Mouse (Mus musculus): ENCODE data around the gene Mpi. TPM values are rescaled to one million over a fixed set of nuclear protein-coding genes. Genes with fewer than 3 reads are reported as not detected.
A peak's percentile ranks its signal among the peaks of the same experiment; 100 is the strongest.

Gene Mpi
- polyA plus RNA-seq, 1 experiment from 2014 or later, result 34.5 TPM

DNA sequence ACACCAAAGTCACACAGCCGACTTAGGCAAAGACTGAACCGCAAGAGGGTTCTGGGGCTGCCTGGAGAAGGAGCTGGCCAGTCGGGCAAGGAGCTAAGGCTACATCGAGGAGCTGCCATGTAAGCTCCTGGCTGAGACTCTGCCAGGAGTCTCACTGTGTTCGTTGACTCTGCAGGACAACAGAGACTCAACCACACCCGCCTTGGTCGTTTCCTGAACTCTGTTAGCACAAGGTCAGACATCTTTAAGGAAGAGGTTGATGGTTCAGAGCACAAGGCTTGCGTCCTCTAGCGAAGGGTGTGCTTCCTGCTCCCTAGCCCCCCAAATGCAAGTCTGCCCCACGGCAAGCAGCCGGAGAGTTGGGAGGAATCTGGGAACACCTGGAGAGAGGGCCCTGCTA lies 4.7 kb downstream of the Mpi start:
- WGBS, result 89% methylated on average over 11 of the region's 11 CpGs
- ATAC-seq (replicated peaks; ENCODE audit: low FRiP score, low read depth), result no peak
- Histone ChIP-seq H3K27me3 (ENCODE audit: insufficient read depth, low read length) (no peaks in the 10 kb centered on the region), H3K36me3 (ENCODE audit: insufficient read depth, low read length) (peaks cover 47% of the 10 kb centered on the region), H3K4me3 (replicated peaks; ENCODE audit: low read depth, low read length) (no peak overlapping the region), H3K4me2 (ENCODE audit: low read length) (no peak overlapping the region), H3K9ac (ENCODE audit: low read depth, low read length) (no peak overlapping the region), H3K4me1 (replicated peaks; ENCODE audit: insufficient read depth, low read length) (peaks cover 7% of the 10 kb centered on the region; the same call in 1 of the 2 replicates), H3K27ac (no peak overlapping the region), H3K9me3 (replicated peaks; ENCODE audit: low read length) (no peaks in the 10 kb centered on the region)
- no peak for TF ChIP-seq CTCF (IDR thresholded peaks at IDR 0.05; ENCODE audit: low read depth)
- no peak for DNase-seq (ENCODE audit: low spot score)

DNA sequence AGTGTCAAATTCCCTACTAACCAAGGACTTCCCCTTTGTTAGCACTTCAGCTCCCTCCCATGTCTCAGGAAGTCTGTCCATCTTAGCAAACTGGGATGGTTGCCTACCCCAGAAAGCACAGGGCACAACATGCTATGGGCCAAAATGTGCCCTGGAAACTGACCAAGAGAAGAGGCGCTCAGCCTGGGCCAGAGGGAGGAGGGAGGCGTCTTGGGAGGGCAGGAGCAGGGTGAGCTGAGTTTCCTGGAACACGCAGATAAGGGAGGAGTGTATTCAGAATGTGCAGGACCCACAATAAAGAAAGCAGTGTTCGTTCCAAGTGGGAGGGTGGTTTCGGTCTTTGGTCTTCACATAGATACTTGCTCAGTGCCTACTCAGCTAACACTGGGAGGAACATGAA lies 5.3 kb downstream of the Mpi start:
- H3K36me3 ChIP-seq (ENCODE audit: insufficient read depth, low read length), result peaks cover 53% of the 10 kb centered on the region

DNA sequence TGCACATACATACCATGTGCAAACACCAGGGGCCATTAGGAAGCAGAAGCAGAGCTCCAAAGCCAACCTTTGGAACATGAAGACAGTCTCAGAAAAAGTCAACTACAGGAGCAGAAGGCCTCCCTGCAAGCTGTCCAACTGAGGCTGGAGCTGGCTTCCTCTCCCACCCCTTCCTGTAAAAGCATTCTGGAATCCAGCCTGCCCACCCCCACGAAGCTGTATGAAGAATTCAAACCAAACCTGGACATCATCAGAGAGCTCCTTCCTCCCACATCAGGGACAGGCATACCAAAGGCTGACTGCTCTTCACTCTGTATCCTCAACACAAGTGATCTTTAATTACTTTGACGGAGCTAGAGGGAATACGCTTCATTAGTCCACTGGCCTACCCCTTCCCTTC lies 8.6 kb downstream of the Mpi start:
- Histone ChIP-seq H3K4me2 (ENCODE audit: low read length) (no peak overlapping the region), H3K4me1 (replicated peaks; ENCODE audit: insufficient read depth, low read length) (no peaks in the 10 kb centered on the region), H3K36me3 (ENCODE audit: insufficient read depth, low read length) (peaks cover 53% of the 10 kb centered on the region), H3K27ac (no peak overlapping the region), H3K4me3 (replicated peaks; ENCODE audit: low read depth, low read length) (no peak overlapping the region), H3K9me3 (replicated peaks; ENCODE audit: low read length) (no peaks in the 10 kb centered on the region), H3K9ac (ENCODE audit: low read depth, low read length) (no peak overlapping the region), H3K27me3 (ENCODE audit: insufficient read depth, low read length) (no peaks in the 10 kb centered on the region)
- 62% methylated on average over 3 of the region's 3 CpGs for WGBS
- DNase-seq (ENCODE audit: low spot score), result no peak
- no peak for ATAC-seq (replicated peaks; ENCODE audit: low FRiP score, low read depth)
- TF ChIP-seq CTCF (IDR thresholded peaks at IDR 0.05; ENCODE audit: low read depth), result no peak

More for the DNA sequence above, 5.3 kb downstream of the Mpi start:
- ATAC-seq (replicated peaks; ENCODE audit: low FRiP score, low read depth), result no peak
- no peak for TF ChIP-seq CTCF (IDR thresholded peaks at IDR 0.05; ENCODE audit: low read depth)
- no peaks in the 10 kb centered on the region for H3K27me3 ChIP-seq (ENCODE audit: insufficient read depth, low read length)
- H3K9ac ChIP-seq (ENCODE audit: low read depth, low read length), result no peak overlapping the region
- no peak overlapping the region for H3K27ac ChIP-seq
- DNase-seq (ENCODE audit: low spot score), result no peak
- H3K4me3 ChIP-seq (replicated peaks; ENCODE audit: low read depth, low read length), result no peak overlapping the region
- 70% methylated on average over 5 of the region's 5 CpGs for WGBS
- no peak overlapping the region for H3K4me2 ChIP-seq (ENCODE audit: low read length)
- peaks cover 7% of the 10 kb centered on the region; the same call in 1 of the 2 replicates for H3K4me1 ChIP-seq (replicated peaks; ENCODE audit: insufficient read depth, low read length)
- no peaks in the 10 kb centered on the region for H3K9me3 ChIP-seq (replicated peaks; ENCODE audit: low read length)

DNA sequence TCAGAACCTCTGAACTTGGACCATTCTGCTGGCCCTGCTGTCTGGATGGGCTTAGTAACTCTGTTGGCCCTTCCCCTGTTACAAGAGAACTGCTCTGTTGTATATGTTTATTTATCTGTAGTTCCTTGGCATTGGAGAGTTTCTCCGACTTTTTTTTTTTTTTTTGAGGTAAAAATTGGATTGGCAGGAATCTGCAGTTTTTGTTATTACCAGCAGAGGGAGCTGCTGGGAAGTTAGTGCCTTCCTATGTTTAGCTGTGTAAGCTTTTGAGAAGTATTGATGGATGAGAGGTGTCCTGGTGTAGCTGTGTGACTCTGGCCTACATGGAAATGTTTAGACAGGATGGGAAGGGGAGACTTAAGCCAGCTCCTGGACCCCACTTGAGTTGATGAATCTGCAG lies 11.3 kb downstream of the Mpi start:
- Histone ChIP-seq H3K4me1 (replicated peaks; ENCODE audit: insufficient read depth, low read length) (peaks cover 8% of the 10 kb centered on the region; the same call in 1 of the 2 replicates), H3K9me3 (replicated peaks; ENCODE audit: low read length) (no peaks in the 10 kb centered on the region), H3K27me3 (ENCODE audit: insufficient read depth, low read length) (no peaks in the 10 kb centered on the region), H3K9ac (ENCODE audit: low read depth, low read length) (no peak overlapping the region), H3K4me2 (ENCODE audit: low read length) (no peak overlapping the region), H3K4me3 (replicated peaks; ENCODE audit: low read depth, low read length) (no peak overlapping the region), H3K36me3 (ENCODE audit: insufficient read depth, low read length) (peaks cover 40% of the 10 kb centered on the region), H3K27ac (no peak overlapping the region)
- TF ChIP-seq CTCF (IDR thresholded peaks at IDR 0.05; ENCODE audit: low read depth), result peak; percentile 80
- DNase-seq (ENCODE audit: low spot score), result peak; percentile 74
- ATAC-seq (replicated peaks; ENCODE audit: low FRiP score, low read depth), result no peak
- WGBS, result 8% methylated on average over 1 of the region's 1 CpGs

DNA sequence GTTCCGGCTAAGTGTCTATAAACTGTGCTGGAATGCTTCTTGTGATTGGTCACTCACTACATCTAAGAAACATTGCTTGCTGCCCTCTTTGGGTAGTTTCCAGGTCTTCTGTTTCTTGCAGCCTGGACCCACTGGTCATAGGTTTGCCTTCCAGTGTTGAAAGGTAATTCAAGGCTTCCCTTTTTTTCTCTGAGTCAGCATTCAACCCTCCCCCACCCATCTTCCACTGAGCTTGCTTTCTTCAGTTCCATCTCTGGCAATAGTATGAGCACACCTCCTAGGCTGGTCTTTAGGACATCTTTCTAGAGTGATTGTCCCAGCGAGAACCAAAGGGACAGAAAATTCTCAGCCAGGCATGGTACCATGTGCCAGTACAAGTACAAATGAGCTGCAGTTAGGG lies 13.0 kb downstream of the Mpi start:
- DNase-seq (ENCODE audit: low spot score), result no peak
- Histone ChIP-seq H3K4me2 (ENCODE audit: low read length) (no peak overlapping the region), H3K9me3 (replicated peaks; ENCODE audit: low read length) (no peaks in the 10 kb centered on the region), H3K27ac (no peak overlapping the region), H3K4me1 (replicated peaks; ENCODE audit: insufficient read depth, low read length) (peaks cover 8% of the 10 kb centered on the region; the same call in 1 of the 2 replicates), H3K36me3 (ENCODE audit: insufficient read depth, low read length) (peaks cover 28% of the 10 kb centered on the region), H3K4me3 (replicated peaks; ENCODE audit: low read depth, low read length) (no peak overlapping the region), H3K9ac (ENCODE audit: low read depth, low read length) (no peak overlapping the region), H3K27me3 (ENCODE audit: insufficient read depth, low read length) (no peaks in the 10 kb centered on the region)
- WGBS, result 86% methylated on average over 2 of the region's 2 CpGs
- TF ChIP-seq CTCF (IDR thresholded peaks at IDR 0.05; ENCODE audit: low read depth), result no peak
- no peak for ATAC-seq (replicated peaks; ENCODE audit: low FRiP score, low read depth)

DNA sequence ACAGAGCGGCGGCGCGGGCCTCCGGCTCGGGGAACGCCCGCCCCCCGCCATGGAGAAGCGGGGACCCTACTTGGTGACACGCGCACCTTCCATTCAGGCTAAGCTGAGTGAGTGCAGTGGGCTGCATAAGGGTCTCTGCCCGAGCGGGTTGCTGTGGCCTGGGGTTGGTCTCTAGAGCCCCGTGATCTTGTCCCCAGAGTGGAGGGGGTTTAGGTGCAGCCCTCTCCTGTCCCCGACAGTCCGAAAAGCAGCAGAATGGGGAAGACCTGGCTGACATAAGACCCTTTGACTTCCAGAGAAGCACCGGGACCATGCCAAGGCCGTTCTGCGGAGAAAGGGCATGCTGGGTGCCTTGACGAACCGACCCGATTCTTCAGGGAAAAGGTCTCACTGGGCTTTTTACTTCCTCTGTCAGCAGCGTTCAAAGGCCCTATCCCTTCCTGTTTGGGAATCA lies 14.8 kb downstream of the Mpi start:
- Histone ChIP-seq H3K4me2 (ENCODE audit: low read length) (peak overlapping the region; percentile 70), H3K9ac (ENCODE audit: low read depth, low read length) (peak overlapping the region; percentile 72), H3K4me1 (replicated peaks; ENCODE audit: insufficient read depth, low read length) (peaks cover 8% of the 10 kb centered on the region; the same call in 1 of the 2 replicates), H3K4me3 (replicated peaks; ENCODE audit: low read depth, low read length) (peak overlapping the region; percentile 85), H3K9me3 (replicated peaks; ENCODE audit: low read length) (no peaks in the 10 kb centered on the region), H3K27me3 (ENCODE audit: insufficient read depth, low read length) (no peaks in the 10 kb centered on the region), H3K36me3 (ENCODE audit: insufficient read depth, low read length) (peaks cover 24% of the 10 kb centered on the region), H3K27ac (peak overlapping the region; percentile 85)
- ATAC-seq (replicated peaks; ENCODE audit: low FRiP score, low read depth), result peak; percentile 55; the same call in 1 of the 2 replicates
- no peak for TF ChIP-seq CTCF (IDR thresholded peaks at IDR 0.05; ENCODE audit: low read depth)
- peak; percentile 30 for DNase-seq (ENCODE audit: low spot score)
- WGBS, result 0% methylated on average over 24 of the region's 24 CpGs

All from kidney, postnatal 0 days (tissue).